Mouse (Mus musculus) hindbrain, embryonic 15.5 days (tissue): ENCODE measurements around the gene Mrrf. TPM values are rescaled to one million over a fixed set of nuclear protein-coding genes. Genes with fewer than 3 reads are reported as not detected.
"Not testable (repeated sequence)": the region's sequence is repeated elsewhere in the genome, so short reads cannot be mapped to it uniquely, and the experiment has no call there.

Source experiments
- ATAC-seq: fragments of 200-750 bp; cut with Nextera tagmentation; 2 replicates; pipeline ENCODE4 v1.8.0; 2017; ENCODE audit warnings: low read depth, moderate number of reproducible peaks, moderate TSS enrichment; ENCODE audit not compliant: low FRiP score
- H3K27ac ChIP-seq: fragments of 300-500 bp; sonication (generic); replicated peaks from 2 replicates; pipeline ENCODE4 v1.5.1; 2015; ENCODE audit warnings: mild to moderate bottlenecking, inconsistent platforms
- H3K27me3 ChIP-seq: fragments of 300-500 bp; sonication (generic); 2 replicates; pipeline ENCODE4 v1.6.1; 2015; ENCODE audit warnings: control low read depth, inconsistent platforms
- H3K36me3 ChIP-seq: fragments of 300-500 bp; sonication (generic); 2 replicates; pipeline ENCODE4 v1.6.1; 2015; ENCODE audit warnings: control low read depth, inconsistent platforms
- H3K4me1 ChIP-seq: fragments of 300-500 bp; sonication (generic); replicated peaks from 2 replicates; pipeline ENCODE4 v1.6.1; 2015; ENCODE audit warnings: control low read depth, inconsistent platforms
- H3K4me2 ChIP-seq: fragments of 300-500 bp; sonication (generic); 2 replicates; pipeline ENCODE4 v1.6.1; 2015; ENCODE audit warnings: moderate library complexity, mild to moderate bottlenecking, inconsistent platforms
- H3K4me3 ChIP-seq: fragments of 300-500 bp; sonication (generic); 2 replicates; pipeline ENCODE4 v1.5.1; 2015; ENCODE audit warnings: mild to moderate bottlenecking, inconsistent platforms
- H3K9ac ChIP-seq: fragments of 300-500 bp; sonication (generic); 2 replicates; pipeline ENCODE4 v1.6.1; 2015; ENCODE audit warnings: inconsistent platforms
- H3K9me3 ChIP-seq: fragments of 300-500 bp; sonication (generic); 2 replicates; pipeline ENCODE4 v1.6.1; 2016; ENCODE audit warnings: control low read depth, inconsistent platforms
- WGBS: fragments of 180-500 bp; shearing (Covaris S2); methylation state at CpG from one replicate; pipeline ENCODE4 v1.1.7; 2015; 5-methylcytosine and 5-hydroxymethylcytosine counted together
- polyA plus RNA-seq: library from polyadenylated mRNA; unstranded; fragments of >200 nt; fragmentation: Nextera tagmentation; extraction: Ambion mirVana; gene quantifications from 2 replicates; pipeline ENCODE4 v1.2.1, GENCODE M21; 2015

Mrrf gene
- polyA plus RNA-seq, 1 experiment from 2014 or later: 23.1 TPM

DNA sequence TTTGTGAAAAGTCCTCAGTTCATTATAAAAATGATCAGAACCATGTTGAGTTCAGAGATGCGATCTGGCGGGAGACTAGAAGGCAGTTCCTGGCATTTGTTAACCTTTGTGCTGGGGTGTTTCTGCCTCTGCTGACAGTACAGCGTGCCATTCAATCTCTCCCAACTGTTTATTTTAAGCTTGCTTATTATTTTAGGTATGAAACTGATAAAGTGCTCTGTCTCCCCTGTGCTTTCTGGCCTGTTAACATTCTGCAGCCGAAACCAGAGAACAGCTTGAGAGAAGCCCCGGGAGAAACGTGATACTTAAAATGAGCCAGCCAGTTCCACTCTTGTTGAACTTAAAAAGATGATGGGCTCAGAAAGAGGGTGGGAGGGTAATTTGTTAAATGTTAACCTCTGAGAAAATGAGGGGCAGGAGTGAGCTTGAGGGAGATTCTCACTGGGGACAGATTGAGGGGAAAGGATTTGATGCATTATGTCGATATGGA lies 12.7 kb downstream of the Mrrf start:
- 85% methylated on average over 7 of the region's 7 CpGs for WGBS
- Histone ChIP-seq H3K4me2 (no peak overlapping the region), H3K9me3 (no peaks in the 10 kb centered on the region), H3K9ac (no peak overlapping the region), H3K27me3 (no peaks in the 10 kb centered on the region), H3K4me1 (no peaks in the 10 kb centered on the region), H3K36me3 (peaks cover 12% of the 10 kb centered on the region; the same call in 1 of the 2 replicates), H3K27ac (no peak overlapping the region), H3K4me3 (no peak overlapping the region)
- ATAC-seq: no peak

DNA sequence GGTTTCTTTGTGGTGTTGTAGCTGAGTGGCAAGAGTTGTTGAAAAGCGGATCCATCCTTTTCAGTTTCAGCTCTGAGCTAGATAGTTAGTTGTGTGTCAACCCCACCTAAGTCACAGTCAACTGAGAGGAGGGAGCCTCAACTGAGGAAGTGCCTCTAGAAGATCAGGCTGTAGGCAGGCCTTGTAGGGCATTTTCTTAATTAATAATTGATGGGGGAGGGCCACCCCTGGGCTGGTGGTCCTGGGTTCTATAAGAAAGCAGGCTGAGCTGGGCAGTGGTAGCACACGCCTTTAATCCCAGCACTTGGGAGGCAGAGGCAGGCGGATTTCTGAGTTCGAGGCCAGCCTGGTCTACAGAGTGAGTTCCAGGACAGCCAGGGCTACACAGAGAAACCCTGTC lies 16.2 kb downstream of the Mrrf start:
- peaks cover 24% of the 10 kb centered on the region; the same call in 1 of the 2 replicates for H3K36me3 ChIP-seq
- H3K27ac ChIP-seq, H3K4me3 ChIP-seq, H3K9me3 ChIP-seq, H3K4me2 ChIP-seq, ATAC-seq, H3K9ac ChIP-seq, H3K4me1 ChIP-seq, H3K27me3 ChIP-seq: not testable (repeated sequence)
- WGBS: 99% methylated on average over 4 of the region's 4 CpGs

DNA sequence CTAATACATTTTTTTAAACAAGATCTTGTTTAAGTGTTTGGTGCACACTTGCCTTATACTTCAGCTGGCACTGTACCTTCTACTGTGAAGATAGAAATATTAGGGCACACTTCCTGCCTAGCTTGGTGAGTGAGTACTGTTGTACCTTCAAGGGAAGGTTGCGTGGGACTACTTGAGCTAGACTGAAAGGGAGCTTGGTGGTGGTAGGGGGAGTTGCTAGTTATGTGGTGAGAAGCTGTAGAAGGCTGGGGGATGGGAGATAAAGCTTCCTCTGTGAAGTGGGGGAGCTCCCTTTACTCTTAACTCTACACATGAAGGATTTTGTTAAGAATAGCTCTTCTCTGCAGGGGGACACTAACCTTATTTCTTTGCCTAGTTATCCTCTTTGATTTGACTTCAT lies 21.3 kb downstream of the Mrrf start:
- H3K27me3 ChIP-seq: no peaks in the 10 kb centered on the region
- no peaks in the 10 kb centered on the region for H3K4me1 ChIP-seq
- no peaks in the 10 kb centered on the region for H3K9me3 ChIP-seq
- H3K27ac ChIP-seq: no peak overlapping the region
- WGBS: 100% methylated on average over 1 of the region's 1 CpGs
- no peak overlapping the region for H3K9ac ChIP-seq
- H3K36me3 ChIP-seq: peaks cover 29% of the 10 kb centered on the region; the same call in 1 of the 2 replicates
- ATAC-seq: no peak
- H3K4me3 ChIP-seq: no peak overlapping the region
- no peak overlapping the region for H3K4me2 ChIP-seq

DNA sequence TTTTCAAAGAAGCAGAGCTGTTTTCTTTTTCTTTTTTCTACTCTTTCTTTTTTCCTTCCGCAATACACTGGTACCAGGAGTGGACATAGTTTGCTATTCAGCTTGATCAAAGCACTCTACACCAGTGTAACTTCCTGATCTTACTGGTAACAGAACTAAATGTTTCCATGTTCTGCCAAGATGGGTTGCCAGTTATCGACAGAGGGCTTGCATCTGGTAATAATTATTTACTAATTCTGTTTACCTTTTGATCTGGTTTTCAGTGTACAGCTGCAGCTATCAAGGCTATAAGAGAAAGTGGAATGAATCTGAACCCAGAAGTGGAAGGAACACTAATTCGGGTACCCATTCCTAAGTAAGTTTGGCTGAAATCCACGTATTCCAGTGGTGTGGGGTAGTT lies 23.1 kb downstream of the Mrrf start:
- ATAC-seq: no peak
- whole genome bisulfite sequencing: 92% methylated on average over 4 of the region's 4 CpGs
- Histone ChIP-seq H3K4me2 (no peak overlapping the region), H3K27me3 (no peaks in the 10 kb centered on the region), H3K4me3 (no peak overlapping the region), H3K9ac (no peak overlapping the region), H3K27ac (no peak overlapping the region), H3K4me1 (no peaks in the 10 kb centered on the region), H3K9me3 (no peaks in the 10 kb centered on the region), H3K36me3 (peaks cover 20% of the 10 kb centered on the region; the same call in 1 of the 2 replicates)

DNA sequence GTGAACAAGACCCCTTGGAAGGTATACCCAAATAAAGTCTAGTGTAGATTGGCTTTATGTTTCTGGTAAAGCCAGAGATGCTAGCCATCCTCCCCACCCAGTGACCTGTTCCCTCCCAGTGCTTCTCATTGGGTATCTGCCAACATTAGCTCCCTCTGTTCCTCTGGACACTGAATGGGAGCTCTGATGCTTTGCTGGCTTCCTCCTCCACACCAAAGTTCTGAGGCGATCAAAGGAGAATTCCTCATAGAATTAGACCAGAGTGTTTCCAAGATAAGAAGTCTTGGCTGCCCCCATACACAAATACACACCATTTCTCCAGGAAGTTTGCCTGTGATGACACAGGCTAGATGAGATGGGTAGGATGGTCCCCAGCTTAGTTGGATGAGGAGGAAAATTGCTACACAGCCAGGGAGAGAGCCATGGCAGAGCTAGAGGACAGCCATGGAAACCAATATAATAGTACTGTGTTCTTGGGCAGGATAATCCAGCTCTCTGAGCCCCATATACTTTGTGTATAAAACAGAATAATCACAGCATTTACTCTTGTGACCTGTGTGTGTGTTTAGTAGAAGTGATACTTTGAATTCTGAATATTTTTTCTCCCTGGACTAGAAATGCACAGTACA lies 31.9 kb downstream of the Mrrf start:
- Histone ChIP-seq H3K4me2 (no peak overlapping the region), H3K27ac (no peak overlapping the region), H3K27me3 (no peaks in the 10 kb centered on the region), H3K9me3 (no peaks in the 10 kb centered on the region), H3K36me3 (0 out of 2 replicates have a peak, but pooled peaks cover 4% of the 10 kb centered on the region), H3K4me1 (no peaks in the 10 kb centered on the region), H3K9ac (no peak overlapping the region), H3K4me3 (no peak overlapping the region)
- 79% methylated on average over 1 of the region's 1 CpGs for WGBS
- no peak for ATAC-seq

DNA sequence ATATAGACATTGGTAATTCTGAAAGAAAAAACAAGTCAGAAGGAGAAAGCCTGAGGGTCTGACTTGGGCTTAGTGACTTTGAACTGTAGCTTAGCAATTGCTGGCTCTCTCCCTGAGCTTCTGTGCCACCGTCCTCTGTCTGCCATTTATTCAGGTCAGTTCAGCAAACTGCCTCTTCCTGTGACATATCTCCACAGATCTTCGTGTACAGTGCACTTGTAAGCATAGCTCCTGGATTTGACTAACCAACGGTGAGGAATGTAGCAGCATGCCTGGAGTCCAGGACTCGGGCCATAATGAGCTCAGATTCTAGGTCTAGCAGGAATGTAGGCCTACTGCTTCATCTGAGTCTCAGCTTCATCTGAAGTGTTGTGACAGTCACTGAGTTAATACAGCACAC lies 33.0 kb downstream of the Mrrf start:
- ATAC-seq: no peak

DNA sequence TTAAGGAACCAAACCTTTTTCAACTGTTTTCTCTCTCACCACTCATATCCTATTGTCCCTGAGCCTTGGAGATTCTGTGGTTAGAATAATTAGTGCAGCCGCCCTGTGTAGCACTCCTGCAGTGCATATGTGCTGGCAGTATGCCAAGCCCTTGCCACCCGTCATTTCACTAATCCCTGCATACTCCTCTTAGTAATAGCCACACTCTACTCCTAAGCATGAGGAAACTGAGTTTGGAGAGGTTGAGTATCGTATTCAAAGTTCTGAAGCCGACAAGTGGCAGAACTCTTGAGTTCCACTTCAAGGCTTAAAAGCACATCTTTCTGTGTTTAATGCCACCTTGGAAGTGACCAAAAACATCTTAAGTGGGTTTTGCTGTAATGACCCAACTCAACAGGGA lies 35.9 kb downstream of the Mrrf start:
- WGBS: 61% methylated on average over 4 of the region's 4 CpGs
- Histone ChIP-seq H3K4me1 (no peaks in the 10 kb centered on the region), H3K9me3 (no peaks in the 10 kb centered on the region), H3K27me3 (no peaks in the 10 kb centered on the region), H3K9ac (no peak overlapping the region), H3K4me2 (no peak overlapping the region), H3K36me3 (0 out of 2 replicates have a peak, but pooled peaks cover 4% of the 10 kb centered on the region), H3K27ac (no peak overlapping the region), H3K4me3 (no peak overlapping the region)
- ATAC-seq: no peak

More for the DNA sequence above, 33.0 kb downstream of the Mrrf start:
- Histone ChIP-seq H3K27me3 (no peaks in the 10 kb centered on the region), H3K4me3 (no peak overlapping the region), H3K9ac (no peak overlapping the region), H3K36me3 (0 out of 2 replicates have a peak, but pooled peaks cover 4% of the 10 kb centered on the region), H3K27ac (no peak overlapping the region), H3K9me3 (no peaks in the 10 kb centered on the region), H3K4me2 (no peak overlapping the region), H3K4me1 (no peaks in the 10 kb centered on the region)
- 86% methylated on average over 4 of the region's 4 CpGs for WGBS

DNA sequence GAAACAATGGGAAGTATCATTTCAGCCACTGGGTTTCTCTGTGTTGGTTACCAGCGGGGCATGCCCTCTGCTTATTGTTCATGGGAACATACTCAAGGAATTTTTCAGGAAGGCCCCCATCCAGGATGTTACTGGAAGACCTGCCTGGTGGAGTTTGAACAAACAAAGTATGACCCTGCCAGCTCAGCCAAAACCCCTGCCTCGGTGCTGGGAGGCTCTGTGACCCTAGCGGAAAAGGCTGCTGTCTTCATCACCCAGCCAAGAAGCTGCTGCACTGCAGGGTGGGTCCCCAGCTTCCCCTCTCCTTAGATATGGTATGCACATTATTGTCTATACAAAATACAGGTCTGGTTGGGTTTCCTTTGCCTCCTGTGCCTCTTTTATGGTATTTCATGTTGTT lies 36.4 kb downstream of the Mrrf start:
- Histone ChIP-seq H3K4me2 (no peak overlapping the region), H3K9ac (no peak overlapping the region), H3K4me1 (no peaks in the 10 kb centered on the region), H3K9me3 (no peaks in the 10 kb centered on the region), H3K27me3 (no peaks in the 10 kb centered on the region), H3K27ac (no peak overlapping the region), H3K4me3 (no peak overlapping the region), H3K36me3 (0 out of 2 replicates have a peak, but pooled peaks cover 4% of the 10 kb centered on the region)
- 78% methylated on average over 3 of the region's 3 CpGs for WGBS
- ATAC-seq: no peak

DNA sequence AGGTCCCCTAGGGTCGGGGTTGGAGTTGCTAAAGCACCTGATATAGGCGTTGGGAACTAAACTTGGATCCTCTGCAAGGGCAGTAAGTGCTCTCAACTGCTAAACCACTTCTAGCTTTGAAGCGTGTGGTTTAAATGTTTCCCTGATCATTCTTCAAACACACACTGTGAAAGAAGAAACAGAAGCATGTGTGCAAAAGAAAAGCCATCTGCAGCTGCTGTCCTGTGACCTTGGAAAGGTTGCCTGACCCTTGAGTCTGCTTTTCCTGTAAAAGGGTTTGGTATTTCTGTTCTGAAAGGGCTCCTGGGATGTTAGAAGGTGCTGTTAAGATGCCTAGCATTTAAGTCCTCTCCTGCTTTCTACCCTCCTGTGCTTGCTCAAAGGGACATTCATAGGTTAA lies 43.3 kb downstream of the Mrrf start:
- H3K9ac ChIP-seq: no peak overlapping the region
- no peaks in the 10 kb centered on the region for H3K36me3 ChIP-seq
- H3K4me1 ChIP-seq: 0 out of 2 replicates have a peak, but pooled peaks cover under 1% of the 10 kb centered on the region
- 81% methylated on average over 3 of the region's 3 CpGs for WGBS
- no peak overlapping the region for H3K4me2 ChIP-seq
- H3K27me3 ChIP-seq: no peaks in the 10 kb centered on the region
- no peak overlapping the region for H3K4me3 ChIP-seq
- ATAC-seq: no peak
- H3K27ac ChIP-seq: no peak overlapping the region
- no peaks in the 10 kb centered on the region for H3K9me3 ChIP-seq

DNA sequence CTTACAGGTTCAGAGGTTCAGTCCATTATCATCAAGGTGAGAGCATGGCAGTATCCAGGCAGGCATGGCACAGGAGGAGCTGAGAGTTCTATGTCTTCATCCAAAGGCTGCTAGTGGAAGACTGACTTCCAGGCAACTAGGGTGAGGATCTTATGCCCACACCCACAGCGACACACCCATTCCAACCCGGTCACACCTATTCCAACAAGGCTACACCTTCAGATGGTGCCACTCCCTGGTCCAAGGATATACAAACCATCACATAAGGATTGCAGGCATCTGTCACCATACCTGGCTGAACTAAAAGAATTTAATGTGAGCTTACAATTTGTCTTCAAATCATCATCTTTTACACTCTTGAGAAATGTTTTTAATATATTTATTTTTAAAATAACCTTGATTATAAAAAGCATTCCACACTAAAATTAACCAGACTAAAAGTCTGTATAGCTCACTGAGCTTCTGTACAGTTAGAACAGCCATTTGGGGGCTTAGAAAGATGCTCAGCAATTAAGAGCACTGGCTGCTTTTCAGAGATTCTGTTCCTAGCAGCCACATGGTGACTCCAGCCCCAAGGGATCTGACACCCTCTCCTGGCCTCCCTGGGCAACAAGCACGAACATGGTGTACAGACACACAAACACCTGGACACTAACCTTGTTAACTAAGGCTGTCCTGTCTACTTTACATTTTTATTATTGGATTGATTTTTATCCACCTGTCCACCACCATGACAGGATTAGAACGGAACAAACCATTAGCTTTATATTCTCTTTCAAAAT lies 45.6 kb downstream of the Mrrf start:
- H3K36me3 ChIP-seq, H3K27ac ChIP-seq, H3K4me3 ChIP-seq, H3K27me3 ChIP-seq, ATAC-seq, H3K9ac ChIP-seq, H3K4me1 ChIP-seq, H3K4me2 ChIP-seq, H3K9me3 ChIP-seq: not testable (repeated sequence)
- 85% methylated on average over 4 of the region's 4 CpGs for WGBS

DNA sequence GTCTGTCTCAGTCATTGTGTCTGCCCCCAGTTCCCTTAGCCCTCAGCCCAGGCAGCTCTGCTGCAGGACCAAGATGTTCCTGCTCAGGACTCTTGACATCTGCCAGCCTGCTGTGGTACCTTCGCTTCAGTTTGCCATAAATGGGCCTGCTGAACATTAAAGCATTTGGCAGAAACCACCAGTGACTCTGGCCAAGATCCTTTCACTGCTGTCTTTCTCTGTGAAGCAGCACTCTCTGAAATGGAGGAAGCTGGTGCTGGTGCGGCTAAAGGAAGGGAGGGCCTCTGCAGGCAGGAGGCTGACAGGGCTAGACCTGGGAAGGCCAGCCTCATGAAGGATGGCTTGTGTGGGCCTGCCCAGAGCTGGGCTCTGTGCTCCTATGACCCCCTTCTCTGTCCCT lies 47.1 kb downstream of the Mrrf start:
- H3K9me3 ChIP-seq: no peaks in the 10 kb centered on the region
- ATAC-seq: no peak
- no peak overlapping the region for H3K27ac ChIP-seq
- H3K27me3 ChIP-seq: no peaks in the 10 kb centered on the region
- no peaks in the 10 kb centered on the region for H3K36me3 ChIP-seq
- no peak overlapping the region for H3K9ac ChIP-seq
- H3K4me1 ChIP-seq: 0 out of 2 replicates have a peak, but pooled peaks cover 3% of the 10 kb centered on the region
- no peak overlapping the region for H3K4me3 ChIP-seq
- H3K4me2 ChIP-seq: no peak overlapping the region
- 63% methylated on average over 2 of the region's 2 CpGs for WGBS

DNA sequence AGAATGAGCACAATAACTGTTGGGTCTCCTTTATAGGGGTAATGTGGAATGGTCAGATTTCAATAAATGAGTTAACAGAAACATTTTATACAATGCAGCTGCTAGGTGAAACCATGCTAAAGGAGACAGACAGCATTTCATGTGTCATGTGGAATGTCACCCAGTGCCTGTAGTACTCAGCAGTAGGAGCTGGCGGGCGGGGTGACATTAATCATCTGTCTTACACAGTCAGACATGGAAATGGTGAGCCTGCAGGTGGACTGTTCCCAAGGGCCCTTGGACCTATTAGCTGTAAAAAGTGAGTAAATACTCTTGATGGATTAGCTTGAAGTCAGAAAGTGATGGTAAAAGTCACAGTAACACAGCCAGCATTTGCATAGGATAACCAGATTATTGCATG lies 48.0 kb downstream of the Mrrf start:
- H3K4me1 ChIP-seq: 0 out of 2 replicates have a peak, but pooled peaks cover 3% of the 10 kb centered on the region
- no peak overlapping the region for H3K27ac ChIP-seq
- H3K9me3 ChIP-seq: no peaks in the 10 kb centered on the region
- H3K36me3 ChIP-seq: no peaks in the 10 kb centered on the region
- H3K27me3 ChIP-seq: no peaks in the 10 kb centered on the region
- 92% methylated on average over 2 of the region's 2 CpGs for WGBS
- H3K4me3 ChIP-seq: no peak overlapping the region
- no peak overlapping the region for H3K9ac ChIP-seq
- no peak for ATAC-seq
- no peak overlapping the region for H3K4me2 ChIP-seq
